Mouse (Mus musculus): ENCODE measurements around the gene Grifin.

DNA sequence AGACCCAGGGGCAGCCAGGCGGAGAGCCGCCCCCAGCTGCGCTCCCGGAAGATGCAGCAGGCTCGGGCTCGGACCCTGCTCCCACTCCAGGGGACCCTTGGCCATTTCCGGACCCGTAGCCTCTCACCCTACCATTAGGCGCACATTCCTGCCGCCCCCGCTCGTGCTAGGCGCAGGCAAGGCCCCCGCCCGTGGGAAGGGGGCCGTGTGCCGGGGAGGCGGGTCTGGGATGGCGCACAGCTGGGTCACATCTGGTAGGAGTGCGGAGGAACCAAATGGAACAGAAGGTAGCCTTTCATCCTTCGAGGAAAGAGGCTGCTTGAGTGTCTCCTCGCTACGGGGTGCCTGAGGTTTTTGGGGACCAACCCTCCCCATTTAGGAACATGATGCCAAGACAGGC lies 41.5 kb upstream of the Grifin start:
- TF ChIP-seq GATA1 (IDR thresholded peaks at IDR 0.05; ENCODE audit: low read length) (no peak), TAL1 (IDR thresholded peaks at IDR 0.05; ENCODE audit: low read length) (no peak)
